Mouse (Mus musculus) kidney, postnatal 0 days (tissue): ENCODE data around the gene Cep170b. TPM values are rescaled to one million over a fixed set of nuclear protein-coding genes. Genes with fewer than 3 reads are reported as not detected.

Source experiments
- ATAC-seq: fragments of 200-750 bp; cut with Nextera tagmentation; replicated peaks from 2 replicates; pipeline ENCODE4 v1.8.0; 2017; ENCODE audit warnings: low read depth, moderate number of reproducible peaks, moderate TSS enrichment, moderate library complexity; ENCODE audit not compliant: low FRiP score
- DNase-seq: peaks from one replicate; pipeline ENCODE4 v3.0.0-alpha.2; 2016; ENCODE audit warnings: low spot score
- H3K27ac ChIP-seq: fragments of 300-500 bp; sonication (generic); 2 replicates; pipeline ENCODE4 v1.5.1; 2014; ENCODE audit warnings: mild to moderate bottlenecking
- H3K27me3 ChIP-seq: fragments of 300-500 bp; sonication (generic); 2 replicates; pipeline ENCODE4 v1.6.1; 2014; ENCODE audit warnings: low read length, mixed read lengths; ENCODE audit not compliant: insufficient read depth
- H3K36me3 ChIP-seq: fragments of 300-500 bp; sonication (generic); 2 replicates; pipeline ENCODE4 v1.6.1; 2014; ENCODE audit warnings: low read length, mixed read lengths; ENCODE audit not compliant: insufficient read depth
- H3K4me1 ChIP-seq: fragments of 300-500 bp; sonication (generic); replicated peaks from 2 replicates; pipeline ENCODE4 v1.6.1; 2014; ENCODE audit warnings: antibody characterized with exemption, low read length, mixed read lengths; ENCODE audit not compliant: insufficient read depth
- H3K4me2 ChIP-seq: fragments of 300-500 bp; sonication (generic); 2 replicates; pipeline ENCODE4 v1.6.1; 2014; ENCODE audit warnings: mild to moderate bottlenecking, low read length, moderate library complexity, mixed read lengths
- H3K4me3 ChIP-seq: fragments of 300-500 bp; sonication (generic); replicated peaks from 2 replicates; pipeline ENCODE4 v1.5.1; 2014; ENCODE audit warnings: low read depth, low read length
- H3K9ac ChIP-seq: fragments of 300-500 bp; sonication (generic); 2 replicates; pipeline ENCODE4 v1.6.1; 2014; ENCODE audit warnings: low read depth, low read length
- H3K9me3 ChIP-seq: fragments of 300-500 bp; sonication (generic); replicated peaks from 2 replicates; pipeline ENCODE4 v1.6.1; 2016; ENCODE audit warnings: low read length, inconsistent platforms, mixed read lengths
- CTCF ChIP-seq: IDR thresholded peaks from 2 replicates; pipeline ENCODE4 v1.5.1; 2016; ENCODE audit warnings: antibody characterized with exemption, low read depth, mild to moderate bottlenecking, moderate library complexity
- WGBS: fragments of 180-500 bp; shearing (Covaris S2); extraction: QIAGEN DNeasy Blood & Tissue Kit; methylation state at CpG from one replicate; pipeline ENCODE4 v1.1.7; 2014; 5-methylcytosine and 5-hydroxymethylcytosine counted together
- polyA plus RNA-seq: library from polyadenylated mRNA; unstranded; fragments of >200 nt; fragmentation: Nextera tagmentation; extraction: Ambion mirVana; gene quantifications from 2 replicates; pipeline ENCODE4 v1.2.1, GENCODE M21; 2015

Cep170b gene
- polyA plus RNA-seq, 1 experiment from 2014 or later, result 13.6 TPM

DNA sequence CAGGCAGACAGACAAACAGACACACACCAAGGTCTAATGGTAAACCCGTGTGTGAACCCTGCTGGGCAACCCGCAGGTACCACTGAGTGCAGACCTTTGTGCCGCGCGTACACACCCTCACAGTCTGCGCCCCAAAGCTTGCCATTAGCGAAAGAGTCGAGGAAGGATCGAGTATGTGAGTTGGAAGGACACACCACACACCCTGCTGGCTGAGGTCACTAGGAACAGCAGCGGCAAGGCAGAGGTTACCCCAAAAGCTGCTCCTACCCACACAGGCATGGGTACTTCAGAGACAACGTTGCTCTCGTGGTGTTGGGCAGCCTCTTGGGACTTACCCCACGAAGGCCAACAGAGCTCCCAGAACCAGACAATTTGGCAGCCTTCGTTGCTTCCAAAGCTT lies 52.1 kb downstream of the Cep170b start:
- H3K4me3 ChIP-seq, result no peak overlapping the region
- no peaks in the 10 kb centered on the region for H3K4me1 ChIP-seq
- 94% methylated on average over 14 of the region's 14 CpGs for WGBS
- no peak for TF ChIP-seq CTCF
- H3K36me3 ChIP-seq, result no peaks in the 10 kb centered on the region
- H3K9me3 ChIP-seq, result no peaks in the 10 kb centered on the region
- ATAC-seq, result no peak
- no peak overlapping the region for H3K27ac ChIP-seq
- H3K27me3 ChIP-seq, result no peaks in the 10 kb centered on the region
- no peak for DNase-seq
- H3K9ac ChIP-seq, result no peak overlapping the region
- no peak overlapping the region for H3K4me2 ChIP-seq

DNA sequence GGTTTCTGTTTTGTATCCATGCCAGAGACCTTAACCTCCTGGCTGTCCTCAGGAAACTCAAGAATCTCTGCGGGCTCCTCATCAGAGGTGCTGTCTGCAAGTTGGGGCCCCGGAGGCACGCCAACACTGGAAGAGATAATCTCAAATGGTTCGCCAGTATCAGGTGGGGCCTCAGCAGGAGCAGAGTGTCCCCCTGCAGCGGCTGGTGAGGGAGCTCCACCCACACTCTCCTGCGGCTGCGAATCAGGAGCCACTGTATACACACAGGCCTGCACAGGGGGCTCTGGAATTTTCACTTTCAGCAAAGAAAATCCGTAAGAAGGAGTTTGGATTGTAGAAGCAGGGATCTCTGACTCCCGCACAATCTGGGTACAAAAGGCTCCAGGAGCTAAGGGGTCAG lies 53.1 kb downstream of the Cep170b start:
- no peaks in the 10 kb centered on the region for H3K36me3 ChIP-seq
- ATAC-seq, result no peak
- H3K9ac ChIP-seq, result no peak overlapping the region
- no peaks in the 10 kb centered on the region for H3K4me1 ChIP-seq
- WGBS, result 51% methylated on average over 9 of the region's 9 CpGs
- TF ChIP-seq CTCF, result no peak
- no peak overlapping the region for H3K4me2 ChIP-seq
- no peak overlapping the region for H3K4me3 ChIP-seq
- no peak for DNase-seq
- H3K9me3 ChIP-seq, result no peaks in the 10 kb centered on the region
- no peak overlapping the region for H3K27ac ChIP-seq
- no peaks in the 10 kb centered on the region for H3K27me3 ChIP-seq

GRCm38 (mm10) chr12:112774026-112774425 lies 53.8 kb downstream of the Cep170b start:
- Histone ChIP-seq H3K4me3 (no peak overlapping the region), H3K9me3 (no peaks in the 10 kb centered on the region), H3K27me3 (no peaks in the 10 kb centered on the region), H3K4me1 (no peaks in the 10 kb centered on the region), H3K36me3 (no peaks in the 10 kb centered on the region), H3K27ac (no peak overlapping the region), H3K4me2 (no peak overlapping the region), H3K9ac (no peak overlapping the region)
- TF ChIP-seq CTCF, result no peak
- no peak for DNase-seq
- WGBS, result 85% methylated on average over 6 of the region's 6 CpGs
- no peak for ATAC-seq

GRCm38 (mm10) chr12:112774481-112774880 lies 54.2 kb downstream of the Cep170b start:
- no peak for TF ChIP-seq CTCF
- no peaks in the 10 kb centered on the region for H3K9me3 ChIP-seq
- no peak for DNase-seq
- H3K9ac ChIP-seq, result no peak overlapping the region
- 92% methylated on average over 10 of the region's 10 CpGs for WGBS
- H3K36me3 ChIP-seq, result no peaks in the 10 kb centered on the region
- no peak overlapping the region for H3K27ac ChIP-seq
- no peak overlapping the region for H3K4me2 ChIP-seq
- ATAC-seq, result no peak
- no peaks in the 10 kb centered on the region for H3K27me3 ChIP-seq
- H3K4me1 ChIP-seq, result no peaks in the 10 kb centered on the region
- no peak overlapping the region for H3K4me3 ChIP-seq

GRCm38 (mm10) chr12:112791026-112791425 lies 70.8 kb downstream of the Cep170b start:
- WGBS, result 50% methylated on average over 8 of the region's 8 CpGs
- no peak for ATAC-seq
- H3K27ac ChIP-seq, result no peak overlapping the region
- no peaks in the 10 kb centered on the region for H3K27me3 ChIP-seq
- no peak overlapping the region for H3K4me2 ChIP-seq
- TF ChIP-seq CTCF, result no peak
- no peak for DNase-seq
- H3K4me1 ChIP-seq, result no peaks in the 10 kb centered on the region
- H3K9ac ChIP-seq, result no peak overlapping the region
- H3K4me3 ChIP-seq, result no peak overlapping the region
- no peaks in the 10 kb centered on the region for H3K36me3 ChIP-seq
- no peaks in the 10 kb centered on the region for H3K9me3 ChIP-seq

GRCm38 (mm10) chr12:112793601-112794355 lies 73.5 kb downstream of the Cep170b start:
- 74% methylated on average over 13 of the region's 13 CpGs for WGBS
- no peak for DNase-seq
- Histone ChIP-seq H3K36me3 (no peaks in the 10 kb centered on the region), H3K4me1 (no peaks in the 10 kb centered on the region), H3K27me3 (no peaks in the 10 kb centered on the region), H3K27ac (no peak overlapping the region), H3K4me2 (no peak overlapping the region), H3K9ac (no peak overlapping the region), H3K9me3 (no peaks in the 10 kb centered on the region), H3K4me3 (no peak overlapping the region)
- no peak for ATAC-seq
- no peak for TF ChIP-seq CTCF
